Mouse (Mus musculus) liver, adult 2 months (tissue): ENCODE results near the gene Miga2.

ENCODE experiments used
- CTCF ChIP-seq: fragments of 200-500 bp; IDR thresholded peaks from 2 replicates; pipeline ENCODE4 v1.5.1; 2011; ENCODE audit warnings: low read depth, low read length, control low read depth
- POLR2A ChIP-seq: fragments of 200-500 bp; IDR thresholded peaks from 2 replicates; pipeline ENCODE4 v1.6.1; 2011; ENCODE audit warnings: low read length, control low read depth; ENCODE audit not compliant: insufficient read depth; ENCODE audit errors: extremely low read depth

DNA sequence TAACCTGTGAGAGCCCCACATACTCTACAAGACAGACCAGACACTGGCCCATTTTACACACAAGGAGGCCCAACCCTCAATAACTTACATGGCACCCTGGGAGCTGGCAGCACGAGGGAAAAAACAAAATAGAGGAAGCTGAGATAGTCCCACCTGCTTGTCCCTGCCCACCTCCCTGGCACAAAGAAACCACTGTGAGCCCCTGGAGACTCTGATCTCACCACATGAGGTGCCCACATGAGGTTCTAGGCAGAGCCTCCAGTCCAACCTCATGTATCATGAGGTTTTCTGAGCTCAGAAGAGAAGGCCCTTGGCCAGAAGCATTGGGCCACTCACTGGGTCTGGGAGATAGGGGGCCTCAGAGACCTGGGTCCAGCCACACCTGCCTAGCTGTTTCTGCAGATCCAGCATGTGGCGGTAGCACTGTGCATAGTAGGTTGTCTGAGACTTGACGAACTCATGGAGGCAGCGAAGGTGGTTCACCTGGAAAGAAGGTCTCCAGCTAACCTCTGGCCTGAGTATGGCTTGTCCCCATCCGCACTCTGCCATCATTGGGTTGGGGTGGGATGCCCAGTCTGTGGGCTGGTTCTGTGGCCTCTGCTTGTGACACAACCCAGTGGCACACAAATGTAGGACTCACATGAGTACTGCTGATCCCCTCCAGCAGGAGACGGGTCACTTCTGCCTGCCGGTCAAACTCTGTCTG, 17.9 kb upstream of the Miga2 start:
- no peak for TF ChIP-seq CTCF
- no peak for TF ChIP-seq POLR2A
